Mouse (Mus musculus) induced T-regulatory cell, adult 2 months (primary cell): ENCODE data around the gene Ddah2.

Experiments
- DNase-seq: peaks from one replicate; pipeline ENCODE4 v3.0.0-alpha.2; 2012; ENCODE audit warnings: low read depth

Ddah2 gene

DNA sequence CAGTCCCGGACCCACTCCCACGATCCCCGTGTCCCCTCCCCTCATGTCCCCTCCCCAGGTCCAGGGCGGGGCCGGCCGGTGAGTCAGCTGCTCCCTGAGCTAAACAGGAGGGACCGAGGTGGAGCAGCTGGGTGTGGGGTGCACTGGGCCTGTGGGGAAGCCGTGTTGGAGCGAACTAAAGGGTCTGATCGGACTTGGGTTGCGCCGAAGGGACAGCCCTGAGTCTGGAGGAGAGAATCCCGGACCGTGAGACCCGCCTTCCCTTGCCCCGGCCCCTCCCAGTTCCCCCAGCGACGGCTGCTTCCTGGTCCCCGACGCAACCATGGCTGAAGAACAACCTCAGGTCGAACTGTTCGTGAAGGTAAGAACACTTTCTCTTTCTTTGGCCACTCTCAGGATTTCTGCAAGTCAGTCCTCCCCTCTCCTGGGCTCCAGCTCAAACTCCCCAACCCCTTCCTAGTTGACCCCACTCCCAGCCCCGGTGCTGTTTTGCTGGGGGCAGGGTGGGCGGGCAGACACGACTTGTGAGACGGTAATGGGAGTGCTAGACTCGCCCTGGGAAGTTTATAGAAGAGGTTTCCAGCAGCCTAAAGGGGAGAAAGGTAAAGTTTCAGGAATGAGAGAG, 8.6 kb upstream of the Ddah2 start:
- peak; percentile 85 for DNase-seq

DNA sequence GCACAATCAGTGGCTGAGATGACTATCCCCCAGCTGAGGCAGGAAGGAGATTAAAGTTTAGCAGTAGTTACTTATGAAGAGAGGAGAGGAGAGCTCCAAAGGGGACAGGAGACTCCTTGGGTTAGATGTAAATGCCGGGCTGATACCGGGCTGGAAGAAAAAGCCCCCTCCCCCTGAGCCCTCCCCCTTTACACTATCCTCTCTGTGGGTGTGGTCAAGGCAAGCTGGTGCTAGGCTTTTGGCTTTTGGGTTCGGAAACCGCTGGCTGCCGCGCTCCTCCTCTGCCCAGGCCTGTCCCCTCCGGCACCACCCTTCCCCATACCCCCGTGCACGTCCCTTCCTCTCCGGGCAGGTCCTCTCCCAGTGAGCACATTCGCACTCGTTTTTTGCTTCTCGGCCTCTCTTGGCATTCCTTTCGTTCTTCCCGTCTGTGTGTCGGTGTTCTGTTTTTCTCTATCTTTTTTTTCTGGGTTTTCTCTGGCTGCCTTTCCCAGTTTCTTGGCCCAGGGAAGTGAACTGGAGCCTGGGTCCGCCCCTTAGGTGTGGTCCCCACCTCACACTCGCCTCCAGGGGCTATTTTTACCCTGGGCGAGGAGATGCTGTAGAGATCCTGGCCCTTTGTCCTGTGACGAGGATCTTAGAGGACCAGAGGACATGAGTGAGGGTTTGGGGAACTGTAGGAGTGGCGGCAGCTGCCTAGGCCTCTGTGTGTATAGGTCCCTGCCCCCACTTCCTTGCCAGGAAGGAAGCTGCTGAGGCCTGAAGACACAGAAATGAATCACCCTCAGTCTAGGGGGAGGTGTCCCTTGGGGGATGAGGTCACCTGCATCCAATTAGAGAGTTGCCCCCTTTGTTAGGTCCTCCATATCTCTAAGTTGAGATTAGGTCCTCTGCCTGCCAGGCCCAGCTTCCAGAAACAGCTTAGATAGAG, 7.4 kb upstream of the Ddah2 start:
- peak; percentile 90 for DNase-seq

DNA sequence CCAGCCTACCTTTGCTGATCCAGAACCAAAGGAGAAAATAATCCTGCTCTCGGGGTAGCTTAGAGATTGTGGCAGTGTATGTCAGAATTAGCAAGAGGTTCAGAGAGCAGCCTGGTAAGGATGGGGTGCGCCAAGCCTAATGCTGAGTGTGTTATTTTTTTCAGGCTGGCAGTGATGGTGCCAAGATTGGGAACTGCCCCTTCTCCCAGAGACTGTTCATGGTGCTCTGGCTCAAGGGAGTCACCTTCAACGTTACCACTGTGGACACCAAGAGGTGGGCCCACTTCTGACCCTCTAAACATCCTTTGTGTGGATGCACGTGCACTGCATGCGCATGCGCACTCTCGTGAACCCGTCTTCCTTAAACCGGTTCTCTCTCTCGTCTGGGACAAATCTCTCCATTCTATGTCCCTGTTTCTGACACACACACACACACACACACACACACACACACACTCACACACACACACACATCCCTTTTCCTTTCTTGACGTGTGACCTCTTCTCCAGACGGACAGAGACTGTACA, 6.5 kb upstream of the Ddah2 start:
- DNase-seq, result no peak

DNA sequence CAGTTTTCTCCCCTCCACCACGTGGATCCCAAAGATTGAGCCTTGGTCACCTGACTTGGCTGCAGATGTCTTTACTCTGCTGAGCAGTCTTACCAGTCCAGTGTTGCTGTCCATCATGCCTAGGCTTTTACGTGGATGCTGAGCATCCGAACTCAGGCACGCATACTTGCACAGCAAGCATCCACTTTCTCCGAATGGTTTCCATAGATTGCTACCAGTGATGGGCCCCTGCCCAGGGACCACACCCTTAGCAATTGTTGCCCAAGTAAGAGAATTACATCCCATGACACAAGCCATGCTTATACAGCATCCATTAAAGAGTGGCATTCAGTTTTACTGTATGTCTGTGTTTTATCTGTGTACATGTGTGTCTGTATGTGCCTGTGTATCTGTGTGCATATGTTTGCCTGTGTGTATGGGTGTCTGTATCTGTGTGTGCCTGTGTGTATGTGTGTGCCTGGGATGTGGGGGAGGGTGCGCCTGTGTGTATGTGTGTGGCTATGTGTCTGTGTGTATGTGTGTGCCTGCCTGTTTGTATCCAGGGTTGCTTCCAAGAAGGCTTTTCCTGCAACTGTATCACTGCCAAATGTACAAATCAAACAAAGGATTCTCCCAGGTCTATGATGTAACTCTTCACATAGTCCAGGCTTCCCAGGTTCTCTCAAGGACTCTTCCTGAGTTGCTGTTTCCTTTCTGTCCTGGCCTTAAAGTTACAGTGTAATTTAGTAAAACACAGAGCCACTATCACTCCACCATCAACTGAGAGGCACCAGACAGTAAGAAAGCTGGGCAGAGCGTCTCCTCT, 2.9 kb upstream of the Ddah2 start:
- DNase-seq, result no peak

GRCm38 (mm10) chr17:35057090-35057489, 1.7 kb upstream of the Ddah2 start:
- DNase-seq, result no peak

DNA sequence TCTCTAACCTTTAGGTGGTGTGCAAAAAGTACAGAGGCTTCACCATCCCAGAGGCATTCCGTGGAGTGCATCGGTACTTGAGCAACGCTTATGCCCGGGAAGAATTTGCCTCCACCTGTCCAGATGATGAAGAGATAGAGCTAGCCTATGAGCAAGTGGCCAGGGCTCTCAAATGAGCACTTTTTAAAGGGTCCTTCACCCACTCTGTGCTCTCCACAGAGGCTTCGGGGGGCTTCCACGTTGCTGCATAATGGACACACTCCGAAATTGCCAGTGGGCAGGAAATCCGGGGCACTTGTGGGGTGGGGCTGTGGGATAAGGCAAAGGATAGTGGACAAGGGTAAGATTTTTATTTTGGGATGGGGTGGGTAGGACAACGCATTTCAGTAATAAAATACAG, 519 bp upstream of the Ddah2 start:
- no peak for DNase-seq

DNA sequence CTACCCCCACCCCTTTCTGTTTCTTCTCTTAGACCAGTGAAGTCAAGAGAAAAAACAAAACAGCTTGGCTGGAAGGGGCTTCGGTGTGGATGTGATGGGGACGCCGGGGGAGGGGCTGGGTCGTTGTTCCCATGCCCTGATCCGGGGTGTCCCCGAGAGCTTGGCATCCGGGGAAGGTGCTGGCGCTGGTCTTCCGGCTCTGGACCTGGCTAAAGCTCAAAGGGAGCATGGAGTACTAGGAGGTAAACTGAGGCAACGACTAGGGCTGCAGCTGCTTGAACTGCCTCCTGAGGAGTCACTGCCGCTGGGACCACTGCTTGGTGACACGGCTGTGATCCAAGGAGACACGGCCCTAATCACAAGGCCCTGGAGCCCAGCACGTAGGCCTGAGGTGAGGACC, 1.2 kb downstream of the Ddah2 start:
- no peak for DNase-seq

DNA sequence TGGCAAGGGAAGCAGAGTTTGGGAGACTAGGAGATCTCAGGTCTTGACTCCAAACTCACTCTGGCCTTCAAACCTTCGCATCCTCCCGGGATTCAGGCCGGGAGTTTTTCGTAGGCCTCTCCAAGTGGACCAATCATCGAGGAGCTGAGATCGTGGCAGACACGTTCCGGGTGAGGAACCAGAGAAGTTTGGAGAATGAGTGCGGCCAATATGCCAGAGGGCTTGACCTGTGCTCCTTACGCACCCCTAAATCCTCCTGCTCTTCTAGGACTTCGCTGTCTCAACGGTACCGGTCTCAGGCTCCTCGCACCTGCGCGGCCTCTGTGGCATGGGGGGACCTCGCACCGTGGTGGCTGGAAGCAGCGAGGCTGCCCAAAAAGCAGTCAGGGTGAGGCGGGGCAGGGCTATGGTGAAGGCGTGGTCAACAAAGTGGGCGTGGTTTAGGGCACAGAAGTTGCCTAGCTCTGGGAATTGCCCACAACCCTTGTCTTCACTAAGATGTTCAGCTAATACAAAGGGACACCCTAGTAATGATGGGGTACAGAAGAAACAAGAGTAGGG, 2.0 kb downstream of the Ddah2 start:
- DNase-seq, result no peak

GRCm38 (mm10) chr17:35061299-35061698, 2.5 kb downstream of the Ddah2 start:
- no peak for DNase-seq

DNA sequence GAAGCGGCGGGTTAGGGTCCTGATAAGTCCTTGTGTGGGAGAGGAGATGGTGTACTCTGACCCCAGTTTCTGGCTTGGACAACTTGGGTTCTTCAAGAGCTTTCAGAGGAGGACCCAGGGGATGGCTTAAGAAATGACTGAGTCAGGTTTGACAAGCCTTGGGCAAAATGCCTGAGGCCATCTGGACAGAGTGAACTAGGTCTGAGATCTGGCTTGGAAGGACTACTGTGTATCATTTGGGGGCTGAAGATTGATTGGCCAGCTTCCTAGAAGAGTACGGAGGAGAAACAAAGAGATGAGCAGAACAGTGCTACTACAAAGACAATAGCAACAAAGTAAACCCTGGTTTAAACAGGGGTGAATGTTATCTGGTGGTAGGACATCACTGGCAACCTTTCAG, 4.6 kb downstream of the Ddah2 start:
- no peak for DNase-seq

DNA sequence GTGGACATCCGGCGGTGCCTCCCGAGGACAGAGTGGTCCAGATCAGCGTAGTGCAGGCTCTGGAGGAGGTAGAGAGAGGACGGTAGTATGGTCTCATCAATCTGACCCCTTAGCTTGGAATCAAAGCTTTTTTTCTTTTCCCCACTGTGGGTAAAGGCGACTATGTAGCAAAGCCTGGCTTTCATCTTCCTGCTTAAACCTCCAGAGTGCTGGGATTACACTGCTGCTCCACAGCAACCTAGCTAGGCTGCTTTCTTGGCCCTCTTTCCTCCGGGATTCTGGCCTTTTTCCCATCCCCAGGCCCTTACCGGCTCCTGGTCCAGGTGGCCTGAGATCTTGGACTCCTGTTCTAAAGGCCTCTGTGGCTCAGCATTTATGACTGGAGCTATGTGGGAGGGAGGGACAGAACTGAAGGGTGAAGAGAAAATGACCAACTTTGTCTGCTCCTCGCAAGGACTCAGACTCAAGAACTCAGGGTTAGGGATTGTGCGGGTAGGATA, 5.6 kb downstream of the Ddah2 start:
- no peak for DNase-seq

DNA sequence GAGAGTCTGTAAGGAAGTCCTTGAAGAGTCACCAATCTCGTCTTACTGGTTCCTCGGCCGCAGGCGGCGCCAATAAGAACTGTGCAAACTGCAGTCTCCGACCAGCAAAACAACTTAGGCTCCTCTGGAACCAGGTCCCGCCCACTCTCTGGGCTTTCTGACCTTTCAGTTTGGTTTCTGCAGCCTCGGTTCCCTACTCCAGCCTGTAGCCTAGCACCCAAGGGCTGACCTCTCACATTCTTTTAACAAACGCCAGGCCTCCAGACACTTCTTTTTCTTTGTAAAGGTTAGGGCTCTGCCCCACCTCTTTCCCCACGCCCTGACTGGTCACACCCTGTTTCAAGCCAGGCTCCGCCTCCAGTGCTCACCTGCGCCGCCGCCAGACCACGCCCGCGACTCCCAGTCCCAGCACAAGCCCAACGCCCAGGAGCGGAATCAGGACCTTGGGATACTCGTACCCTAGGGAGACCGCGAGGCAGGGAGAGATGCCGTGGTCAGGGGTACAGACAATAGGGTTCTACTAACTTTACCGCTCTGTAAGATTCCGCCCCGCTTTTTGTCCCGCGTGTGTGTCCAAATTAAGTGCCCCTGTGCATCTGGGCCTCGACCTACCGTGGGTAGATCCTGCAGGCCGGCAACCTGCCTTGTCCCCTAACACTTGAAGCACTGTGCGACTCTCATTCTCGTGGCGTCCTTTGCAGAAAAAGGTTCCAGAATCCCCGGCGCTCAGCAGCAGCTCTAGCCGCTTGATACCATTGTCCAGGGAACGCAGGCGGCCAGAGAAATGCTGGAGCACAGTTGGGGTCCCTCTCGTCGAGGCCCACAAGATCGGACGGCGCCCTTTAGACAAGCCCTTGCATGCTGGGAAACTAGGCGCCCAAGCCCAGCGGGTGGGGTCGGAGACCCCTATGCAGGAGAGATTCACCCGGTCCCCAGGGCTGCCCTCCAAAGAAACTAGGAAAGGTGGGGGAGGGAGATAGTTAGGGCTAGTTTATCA, 6.4 kb downstream of the Ddah2 start, which contains the start of gene Ly6g6c:
Gene Ly6g6c, plus strand, starts transcription at position 438 of the 997 bp plus-strand sequence.
- peak; percentile 66 for DNase-seq

- no peak for DNase-seq
Measured at GRCm38 (mm10) chr17:35066084-35066483, 7.2 kb downstream of the Ddah2 start, which contains the start of gene Mpig6b. Mpig6b (minus strand) TSS chr17:35066184.

GRCm38 (mm10) chr17:35068213-35068914, 9.5 kb downstream of the Ddah2 start:
- no peak for DNase-seq

DNA sequence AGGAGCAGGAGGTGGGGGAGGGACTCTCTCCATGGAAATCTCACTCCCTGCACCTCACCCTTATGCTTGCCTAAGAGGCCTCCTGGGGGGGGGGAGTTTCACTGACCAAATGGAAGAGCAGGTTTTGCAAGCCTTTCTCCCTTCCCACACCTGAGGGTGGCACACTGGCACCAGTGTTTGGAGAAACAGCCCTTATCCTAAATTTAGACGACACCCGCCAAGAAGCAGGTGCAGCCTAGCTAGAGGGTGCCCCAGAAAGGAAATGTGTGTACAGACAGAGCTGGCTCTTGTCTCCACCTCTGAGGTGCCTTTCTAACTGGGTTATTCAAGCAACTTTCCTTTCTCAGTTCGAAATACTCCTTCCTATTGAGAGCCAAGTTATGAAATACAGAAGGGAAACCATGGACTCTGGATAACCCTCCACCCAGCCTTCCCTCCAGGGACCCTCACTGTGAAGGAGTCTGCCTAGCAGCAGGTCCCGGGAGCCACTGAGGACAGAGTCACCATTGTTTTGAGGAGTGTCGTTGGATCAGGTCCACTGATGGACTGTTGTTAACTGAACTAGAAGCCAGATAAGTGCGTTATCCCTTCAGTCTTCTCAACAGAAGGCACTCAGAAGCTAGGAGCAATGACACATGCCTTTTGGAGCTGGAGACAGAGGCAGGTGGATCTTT, 11.9 kb downstream of the Ddah2 start:
- DNase-seq, result no peak

- no peak for DNase-seq
Measured at GRCm38 (mm10) chr17:35071454-35071853, 12.6 kb downstream of the Ddah2 start.

- DNase-seq, result no peak
Measured at GRCm38 (mm10) chr17:35074097-35074496, 15.3 kb downstream of the Ddah2 start.

- no peak for DNase-seq
Measured at GRCm38 (mm10) chr17:35076507-35077176, 17.8 kb downstream of the Ddah2 start, which contains the start of gene Ly6g6e. Ly6g6e (plus strand) TSS chr17:35076902.

DNA sequence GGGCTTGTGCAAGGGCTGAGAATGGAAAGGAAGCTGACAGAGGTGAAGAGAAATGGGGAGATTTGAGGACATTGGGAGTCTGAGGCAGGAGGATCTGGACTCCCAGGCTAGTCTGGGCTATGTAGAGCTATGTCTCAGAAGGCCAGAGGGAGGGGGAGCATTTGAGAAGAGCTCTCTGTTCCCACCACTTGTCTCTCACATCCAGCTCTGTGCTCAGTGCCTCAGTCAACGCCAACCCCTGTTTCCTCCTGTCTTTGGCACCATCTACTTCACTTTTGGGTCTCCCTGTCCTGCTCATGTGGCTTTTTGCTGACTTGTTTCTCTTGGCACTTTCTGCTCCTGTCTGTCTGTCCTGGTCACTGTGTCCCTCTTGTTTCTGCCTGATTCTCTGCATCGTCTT, 18.4 kb downstream of the Ddah2 start:
- DNase-seq, result no peak
